Mouse (Mus musculus) testis, adult 2 months (tissue): ENCODE data around the gene Gmcl1.

ENCODE experiments used
- CTCF ChIP-seq: fragments of 200-500 bp; IDR thresholded peaks from 2 replicates; pipeline ENCODE4 v1.5.1; 2012; ENCODE audit warnings: low read depth, mild to moderate bottlenecking, inconsistent platforms, low read length, moderate library complexity; ENCODE audit not compliant: control insufficient read depth, insufficient read depth, insufficient replicate concordance
- POLR2A ChIP-seq: fragments of 200-500 bp; IDR thresholded peaks from 2 replicates; pipeline ENCODE4 v1.6.1; 2012; ENCODE audit warnings: low read depth, mild to moderate bottlenecking, inconsistent platforms, low read length, moderate library complexity; ENCODE audit not compliant: control insufficient read depth

GRCm38 (mm10) chr6:86736830-86737229, 3.6 kb upstream of the Gmcl1 start:
- no peak for TF ChIP-seq CTCF
- no peak for TF ChIP-seq POLR2A
